Mouse (Mus musculus) bone marrow macrophage, adult 2 months (primary cell): ENCODE measurements around the gene Maml2. TPM values are rescaled to one million over a fixed set of nuclear protein-coding genes. Genes with fewer than 3 reads are reported as not detected.

Source experiments
- H3K27ac ChIP-seq: 2 replicates; pipeline ENCODE4 v1.5.1; 2012; ENCODE audit warnings: low read depth, low read length; ENCODE audit not compliant: insufficient read depth
- H3K4me1 ChIP-seq: 2 replicates; pipeline ENCODE4 v1.6.1; 2012; ENCODE audit warnings: low read length; ENCODE audit not compliant: control insufficient read depth, insufficient read depth
- H3K4me3 ChIP-seq: 2 replicates; pipeline ENCODE4 v1.5.1; 2012; ENCODE audit warnings: mild to moderate bottlenecking, low read length, moderate library complexity; ENCODE audit not compliant: insufficient read depth
- CTCF ChIP-seq: IDR thresholded peaks from 2 replicates; pipeline ENCODE4 v1.5.1; 2012; ENCODE audit warnings: low read depth, mild to moderate bottlenecking, low read length, moderate library complexity
- POLR2A ChIP-seq: IDR thresholded peaks from 2 replicates; pipeline ENCODE4 v1.6.1; 2012; ENCODE audit warnings: mild to moderate bottlenecking, low read depth, low read length, borderline replicate concordance
- polyA plus RNA-seq: library from polyadenylated mRNA; stranded (reverse); fragments of >200 nt; gene quantifications from 2 replicates; pipeline ENCODE4 v1.2.4, GENCODE M21; 2012; ENCODE audit not compliant: missing spikeins, insufficient read depth, insufficient read length

Gene Maml2
- polyA plus RNA-seq, 1 experiment, result 9.3 TPM

DNA sequence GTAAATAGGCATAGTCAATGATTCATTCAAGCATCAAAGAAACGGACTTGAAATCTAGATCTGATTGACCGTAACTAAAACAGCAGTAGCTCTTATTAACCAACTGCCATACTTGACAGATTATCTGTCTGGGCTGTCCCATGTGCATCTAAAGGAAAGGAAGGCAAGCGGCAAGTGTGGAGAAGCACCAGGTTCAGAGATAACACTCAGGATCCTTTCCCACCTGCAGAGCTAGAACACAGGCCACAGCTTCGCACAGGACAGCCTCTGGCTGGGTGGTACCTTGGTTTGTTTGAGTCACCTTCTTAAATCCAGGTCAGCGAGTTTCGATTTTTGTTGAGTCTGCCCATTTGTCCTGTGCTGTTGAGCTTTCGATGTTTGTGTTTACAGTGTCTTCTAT lies 240.4 kb downstream of the Maml2 start:
- Histone ChIP-seq H3K4me1 (peaks cover 21% of the 10 kb centered on the region), H3K4me3 (no peak overlapping the region), H3K27ac (no peak overlapping the region)
- TF ChIP-seq POLR2A, result no peak
- TF ChIP-seq CTCF, result no peak

DNA sequence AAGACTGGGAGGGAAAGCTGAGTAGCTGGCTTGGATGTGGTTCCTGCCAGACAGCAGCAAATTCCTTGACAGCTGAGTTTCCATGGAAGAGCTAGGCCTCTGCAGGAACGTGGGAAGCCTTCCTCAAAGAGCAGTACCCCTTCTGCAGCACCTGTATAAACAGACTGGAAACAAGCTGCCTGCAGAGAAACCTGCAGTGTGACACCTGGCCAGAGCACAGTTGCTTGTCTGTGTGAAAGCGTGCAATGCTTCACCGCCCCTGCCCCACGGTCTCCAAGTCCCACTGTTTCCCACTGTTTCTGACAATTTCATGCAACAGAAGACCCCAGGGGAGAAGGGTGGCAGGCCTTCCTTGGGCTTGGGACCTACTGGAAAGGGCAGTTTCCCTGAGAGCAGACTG lies 241.8 kb downstream of the Maml2 start:
- H3K4me1 ChIP-seq, result peaks cover 21% of the 10 kb centered on the region
- H3K4me3 ChIP-seq, result no peak overlapping the region
- H3K27ac ChIP-seq, result no peak overlapping the region
- no peak for TF ChIP-seq CTCF
- TF ChIP-seq POLR2A, result no peak

DNA sequence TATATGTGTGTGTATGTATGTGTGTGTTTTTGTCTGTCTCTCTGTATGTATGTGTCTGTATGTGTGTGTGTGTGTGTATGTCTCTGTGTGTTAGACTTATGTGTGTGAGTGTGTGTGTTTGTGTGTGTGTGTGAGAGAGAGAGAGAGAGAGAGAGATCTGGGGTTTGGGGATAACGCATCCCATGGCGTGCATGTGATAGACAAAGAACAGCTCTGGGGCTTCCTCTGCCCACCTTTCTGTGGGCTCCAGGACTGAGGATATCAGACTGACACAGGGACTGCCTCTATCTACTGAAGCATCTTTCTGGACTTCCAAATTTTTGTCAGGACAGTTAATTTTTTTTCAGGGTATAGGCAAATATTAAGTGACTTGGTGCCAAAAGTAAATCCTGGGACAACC lies 242.5 kb downstream of the Maml2 start:
- Histone ChIP-seq H3K4me3 (no peak overlapping the region), H3K27ac (no peak overlapping the region), H3K4me1 (peaks cover 23% of the 10 kb centered on the region)
- TF ChIP-seq CTCF, result no peak
- TF ChIP-seq POLR2A, result no peak

DNA sequence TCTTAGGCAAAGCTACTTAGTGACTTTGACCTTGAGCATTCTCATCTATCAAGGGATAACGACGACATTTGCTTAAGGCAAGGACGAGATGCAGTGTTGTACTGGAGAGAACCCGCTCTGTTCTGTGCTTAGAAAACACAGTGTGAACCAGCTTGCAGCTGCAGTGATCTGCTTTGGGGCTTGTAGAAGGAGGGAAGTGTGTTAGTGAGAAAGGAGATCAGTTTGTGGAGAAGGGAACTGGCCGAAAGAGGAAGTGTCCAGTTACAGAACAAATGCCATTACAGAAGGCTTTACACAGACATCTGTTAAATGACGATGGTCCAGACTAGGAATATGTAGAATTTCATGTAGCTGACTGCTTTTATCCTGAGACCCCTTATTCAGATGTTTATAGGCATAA lies 243.0 kb downstream of the Maml2 start:
- H3K4me3 ChIP-seq, result no peak overlapping the region
- no peak for TF ChIP-seq POLR2A
- peaks cover 28% of the 10 kb centered on the region for H3K4me1 ChIP-seq
- peak overlapping the region; percentile 53 for H3K27ac ChIP-seq

DNA sequence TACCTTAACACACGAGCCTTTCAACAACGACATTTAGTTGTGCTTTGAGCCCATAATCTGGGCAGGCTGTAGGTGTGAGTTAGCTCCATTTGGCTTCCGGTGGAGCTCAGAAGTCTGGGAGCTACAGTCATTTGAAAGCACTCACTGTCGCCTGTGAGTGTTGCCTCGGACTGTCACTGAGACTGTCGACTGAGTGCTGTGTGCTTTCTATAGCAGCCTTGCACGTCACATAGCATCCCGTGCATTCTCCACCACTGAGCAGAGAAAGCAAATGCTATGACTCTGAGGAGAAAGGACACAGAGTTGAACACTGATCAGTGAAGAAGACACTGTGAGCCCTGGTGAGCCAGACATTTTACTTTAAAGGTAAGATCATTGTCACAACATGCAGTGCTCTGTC lies 245.4 kb downstream of the Maml2 start:
- no peak overlapping the region for H3K27ac ChIP-seq
- TF ChIP-seq CTCF (no peak), POLR2A (no peak)
- no peak overlapping the region for H3K4me3 ChIP-seq
- peaks cover 21% of the 10 kb centered on the region for H3K4me1 ChIP-seq

DNA sequence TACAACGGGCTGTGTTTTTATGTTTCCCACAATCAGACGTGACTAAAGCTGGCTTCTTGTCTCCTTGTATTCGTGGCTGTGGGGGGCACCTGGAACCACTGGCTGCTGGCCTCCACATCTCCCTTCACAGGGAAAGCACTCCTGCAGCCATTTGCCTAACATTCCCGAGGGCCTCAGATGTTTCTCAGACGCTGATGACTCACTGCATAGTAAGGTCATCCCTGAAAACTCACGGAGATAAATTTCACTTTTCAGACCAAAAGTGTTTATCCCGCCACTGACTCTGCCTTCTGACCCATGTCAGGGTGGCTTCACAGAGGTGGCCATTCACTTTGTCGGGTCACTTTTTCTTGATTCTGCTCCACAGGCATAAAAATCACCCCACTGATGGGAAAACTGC lies 246.4 kb downstream of the Maml2 start:
- peaks cover 21% of the 10 kb centered on the region for H3K4me1 ChIP-seq
- TF ChIP-seq POLR2A (no peak), CTCF (no peak)

DNA sequence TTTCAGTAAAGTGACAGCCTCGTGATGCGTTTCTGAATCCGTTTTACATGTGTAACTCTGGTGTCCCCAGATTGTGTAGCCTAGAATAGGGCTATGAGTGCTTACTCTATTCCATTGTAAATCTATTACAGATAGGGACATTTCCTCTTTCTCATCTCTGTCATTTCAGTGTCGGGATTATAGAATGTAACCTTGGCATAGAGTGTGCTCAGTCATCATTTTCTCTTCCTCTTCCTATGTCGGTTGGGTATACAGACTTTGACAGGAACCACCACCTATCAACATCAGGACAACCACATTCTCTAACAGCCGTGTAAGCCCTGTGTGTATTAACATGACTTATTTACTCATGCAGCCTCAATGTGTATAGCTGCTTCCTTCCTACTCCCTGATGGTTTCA lies 248.0 kb downstream of the Maml2 start:
- Histone ChIP-seq H3K4me3 (no peak overlapping the region), H3K4me1 (peaks cover 19% of the 10 kb centered on the region), H3K27ac (no peak overlapping the region)
- TF ChIP-seq POLR2A, result no peak
- no peak for TF ChIP-seq CTCF

More for the DNA sequence above, 246.4 kb downstream of the Maml2 start:
- no peak overlapping the region for H3K27ac ChIP-seq
- H3K4me3 ChIP-seq, result no peak overlapping the region

DNA sequence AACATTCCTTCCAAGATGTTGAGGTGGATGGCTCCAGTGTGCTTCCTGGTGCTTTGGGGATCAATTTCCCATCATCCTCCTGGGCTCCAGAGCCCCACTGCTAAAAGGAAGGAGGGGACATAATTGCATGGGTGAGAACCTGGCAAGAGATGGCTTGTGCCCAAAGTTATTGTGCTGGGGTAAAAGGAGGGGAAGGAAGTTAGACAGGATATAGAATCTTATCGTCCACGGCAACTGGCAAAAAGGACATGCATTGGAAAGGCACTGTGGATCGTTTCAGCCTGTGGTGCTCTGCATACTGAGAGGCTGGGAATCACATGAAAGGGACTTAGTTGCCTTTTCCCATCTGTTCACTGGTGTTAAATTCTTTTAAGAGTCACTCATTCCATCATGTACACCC lies 252.2 kb downstream of the Maml2 start:
- Histone ChIP-seq H3K4me3 (no peak overlapping the region), H3K27ac (no peak overlapping the region), H3K4me1 (peaks cover 15% of the 10 kb centered on the region)
- TF ChIP-seq POLR2A (no peak), CTCF (no peak)

DNA sequence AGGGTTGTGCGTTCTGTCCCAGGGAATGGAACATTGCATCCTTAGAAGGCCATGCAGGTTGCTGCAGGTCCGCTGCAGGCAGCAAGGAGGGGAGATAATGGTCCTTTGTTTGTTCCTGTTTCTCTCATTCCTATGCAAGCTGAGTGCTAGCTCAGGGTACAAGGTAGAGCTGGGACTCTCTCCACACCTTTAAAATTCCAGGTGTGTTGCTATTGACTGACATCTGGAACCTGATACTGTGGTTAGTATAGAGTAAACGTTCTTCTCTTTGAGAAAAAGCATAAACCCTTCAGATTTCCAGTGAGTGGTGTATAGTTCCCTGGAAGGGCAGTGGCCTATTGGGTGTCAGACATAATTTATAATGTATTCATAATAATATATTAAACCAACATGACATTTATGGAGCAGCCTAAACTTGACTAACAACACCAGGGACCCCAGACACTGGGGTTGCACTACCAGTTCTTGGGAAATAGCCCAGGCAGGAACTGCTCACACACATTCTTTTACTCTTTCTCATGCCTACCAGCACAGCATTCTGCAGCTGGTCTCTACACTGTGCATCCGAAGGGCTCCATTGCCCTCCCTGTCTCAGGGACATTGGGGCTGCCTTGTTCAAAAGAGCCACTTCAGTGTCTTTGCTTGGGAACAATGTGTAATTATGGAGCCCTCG lies 254.8 kb downstream of the Maml2 start:
- H3K4me3 ChIP-seq, result no peak overlapping the region
- no peak for TF ChIP-seq CTCF
- TF ChIP-seq POLR2A, result no peak
- H3K27ac ChIP-seq, result no peak overlapping the region
- peaks cover 4% of the 10 kb centered on the region for H3K4me1 ChIP-seq

DNA sequence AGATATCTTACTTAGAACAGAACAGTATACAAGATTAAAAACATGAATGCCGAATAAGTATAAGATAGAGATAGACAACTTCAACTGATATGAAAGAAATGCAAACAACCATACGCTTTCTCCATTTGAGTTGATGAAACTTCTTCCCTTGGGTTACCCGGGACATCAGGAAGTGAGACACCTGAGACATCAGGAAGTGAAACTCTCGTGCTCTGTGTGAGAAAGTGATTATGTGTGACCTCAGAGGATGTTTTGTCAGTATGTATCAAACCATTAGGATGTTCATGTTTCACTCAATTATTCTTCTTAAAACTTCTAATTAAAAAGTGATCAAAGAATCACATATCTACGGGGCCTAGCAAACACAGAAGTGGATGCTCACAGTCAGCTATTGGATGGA lies 257.0 kb downstream of the Maml2 start:
- TF ChIP-seq POLR2A, result no peak
- H3K27ac ChIP-seq, result no peak overlapping the region
- peaks cover 14% of the 10 kb centered on the region for H3K4me1 ChIP-seq
- H3K4me3 ChIP-seq, result no peak overlapping the region

DNA sequence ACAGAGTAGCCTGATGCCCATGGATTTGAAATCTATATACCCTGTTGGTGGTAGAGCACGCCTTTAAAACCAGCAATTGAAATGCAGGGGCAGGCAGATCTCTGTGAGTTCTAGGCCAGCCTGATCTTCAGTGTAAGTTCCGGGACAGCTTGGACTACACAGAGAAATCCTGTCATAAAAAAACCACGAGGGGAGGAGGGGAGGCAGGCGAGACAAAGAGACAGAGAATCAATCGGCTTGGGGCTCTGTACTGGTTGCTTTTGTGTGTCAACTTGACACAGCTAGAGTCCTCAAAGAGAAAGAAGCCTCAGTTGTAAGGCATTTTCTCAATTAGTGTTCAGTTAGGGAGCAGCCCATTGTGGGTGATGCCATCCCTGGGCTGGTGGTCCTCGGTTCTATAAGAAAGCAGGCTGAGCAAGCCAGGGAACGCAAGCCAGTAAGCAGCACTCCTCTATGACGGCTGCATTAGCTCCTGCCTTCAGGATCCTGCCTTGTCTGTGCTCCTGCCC lies 258.3 kb downstream of the Maml2 start:
- Histone ChIP-seq H3K27ac (no peak overlapping the region), H3K4me3 (no peak overlapping the region), H3K4me1 (peaks cover 16% of the 10 kb centered on the region)
- no peak for TF ChIP-seq POLR2A
- TF ChIP-seq CTCF, result no peak
